Mouse (Mus musculus): ENCODE data around the gene Alyref.

Gene Alyref

GRCm38 (mm10) chr11:120545964-120546363 is 52.2 kb downstream of the Alyref start:
- no peak for DNase-seq (ENCODE audit: low spot score in 2 of 2)

DNA sequence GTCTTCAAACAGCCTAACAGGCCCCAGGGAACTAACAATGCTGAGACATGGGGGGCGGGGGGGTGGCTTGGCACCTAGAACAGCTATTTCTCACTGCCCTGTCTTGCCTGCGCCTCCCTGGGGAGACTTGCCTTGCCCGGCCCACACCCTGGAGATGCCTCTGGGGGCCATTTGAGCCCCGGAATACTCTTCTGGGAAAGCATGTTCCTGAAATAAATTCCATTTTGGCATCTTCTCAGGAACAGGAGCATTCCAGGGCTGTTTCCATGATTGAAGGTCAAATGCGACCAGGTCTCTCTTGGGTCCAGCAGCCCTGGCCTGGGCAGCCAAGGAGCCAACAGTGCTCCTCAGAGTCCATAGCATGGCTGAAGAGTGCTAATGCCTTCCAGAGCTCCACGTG is 55.8 kb downstream of the Alyref start:
- DNase-seq (ENCODE audit: low spot score in 2 of 2) = no peak
